Mouse (Mus musculus): ENCODE data around the gene Ccdc91.

DNA sequence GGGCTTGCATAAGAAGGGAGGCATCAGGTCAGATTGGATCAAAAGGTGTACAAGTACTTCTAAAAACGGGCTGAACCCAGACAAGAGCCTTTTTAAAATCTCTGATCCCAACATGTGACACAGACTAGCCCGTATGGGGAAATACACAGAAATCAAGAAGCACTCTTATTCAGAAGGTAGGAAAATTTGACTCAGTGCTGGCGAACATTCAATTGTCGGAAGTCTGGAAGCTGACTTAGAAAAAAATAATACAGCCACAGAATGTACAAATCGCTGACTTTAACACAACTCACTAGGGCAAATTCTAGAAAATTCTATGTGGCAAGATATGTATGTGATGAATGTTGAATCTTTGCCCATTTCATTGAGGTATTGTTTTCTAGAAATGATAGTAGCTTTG, 160.8 kb downstream of the Ccdc91 start:
- TF ChIP-seq CTCF (IDR thresholded peaks at IDR 0.05; ENCODE audit: insufficient read depth, low read depth, low read length) (no peak), POLR2A (IDR thresholded peaks at IDR 0.05; ENCODE audit: insufficient read depth, low read depth, low read length) (no peak)
